Mouse (Mus musculus): ENCODE data around the gene Kalrn.

Gene Kalrn

DNA sequence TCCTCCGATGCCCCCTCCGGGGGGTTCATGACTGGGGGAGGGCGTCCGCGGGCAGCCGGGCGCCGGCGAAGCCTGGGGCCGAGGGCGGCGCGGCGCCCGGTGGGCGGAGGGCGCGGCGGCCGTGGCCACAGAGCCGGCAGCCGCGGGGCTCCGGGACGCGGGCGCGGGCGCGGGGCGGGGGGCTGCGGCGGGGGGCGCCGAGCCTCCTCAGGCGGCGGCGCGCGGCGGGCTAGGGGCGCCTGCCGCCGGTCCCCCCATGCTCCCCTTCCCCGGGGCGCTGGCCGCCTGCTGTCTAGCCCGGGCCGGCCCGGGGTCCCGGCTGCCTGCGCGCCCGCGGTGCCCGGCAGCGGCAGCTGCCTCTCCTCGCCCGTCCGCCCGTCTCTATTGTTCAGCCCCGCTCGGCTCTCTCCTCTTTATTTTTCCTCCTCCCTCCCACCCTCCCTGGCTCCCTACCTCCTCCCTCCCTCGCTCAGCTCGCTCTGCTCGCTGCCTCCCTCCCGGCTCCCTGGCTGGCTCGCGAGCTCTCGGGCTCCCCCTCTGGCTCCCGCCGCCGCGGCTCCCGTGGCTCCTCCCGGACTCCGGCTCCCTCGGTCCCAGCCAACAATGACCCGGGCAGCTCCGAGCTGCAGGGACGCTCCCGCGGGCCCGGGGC is at the start of gene Kalrn:
Gene Kalrn (minus strand): TSS at position 382 of the 652 bp plus-strand sequence.
- DNase-seq (ENCODE audit: low spot score), result peak; percentile 78

DNA sequence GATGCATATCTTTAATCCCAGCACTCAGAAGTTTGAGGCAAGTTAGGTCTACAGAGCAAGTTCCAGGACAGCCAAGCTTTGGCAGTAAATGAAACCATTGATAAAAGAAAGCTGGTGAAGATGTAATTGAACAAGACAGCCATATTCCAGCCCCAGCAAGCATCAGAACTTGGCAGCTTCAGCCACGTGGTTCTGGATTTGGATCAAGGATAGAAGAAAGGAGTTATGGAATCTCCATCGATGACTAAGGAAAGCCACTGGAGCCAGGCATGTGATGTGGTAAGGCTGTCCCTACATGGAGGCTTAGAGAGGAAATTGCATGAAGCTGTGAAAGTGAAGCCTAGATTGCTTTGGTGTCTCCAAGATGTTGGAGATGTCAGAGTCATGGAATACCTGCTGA is 40.7 kb upstream of the Kalrn start:
- no peak for DNase-seq (ENCODE audit: low spot score)

DNA sequence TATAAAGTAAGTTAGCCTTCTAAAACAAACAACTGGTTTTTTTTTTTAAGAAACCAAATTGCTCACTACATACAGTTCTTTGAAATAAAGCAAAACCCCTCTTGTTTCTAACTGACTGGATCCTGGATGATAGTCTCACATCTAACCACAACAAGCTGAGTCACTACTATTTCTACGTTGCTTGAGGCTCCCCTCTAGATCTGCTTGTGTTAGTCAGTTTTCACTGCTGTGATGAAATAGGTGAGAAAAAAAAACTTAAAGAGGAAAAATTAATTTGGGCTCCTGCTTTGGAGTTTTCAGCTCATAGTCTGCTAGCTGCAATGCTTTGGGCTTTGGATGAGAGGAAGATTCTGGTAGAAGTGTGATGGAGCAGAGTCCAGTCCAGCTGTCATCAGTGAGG is 36.8 kb upstream of the Kalrn start:
- no peak for DNase-seq (ENCODE audit: low spot score)

DNA sequence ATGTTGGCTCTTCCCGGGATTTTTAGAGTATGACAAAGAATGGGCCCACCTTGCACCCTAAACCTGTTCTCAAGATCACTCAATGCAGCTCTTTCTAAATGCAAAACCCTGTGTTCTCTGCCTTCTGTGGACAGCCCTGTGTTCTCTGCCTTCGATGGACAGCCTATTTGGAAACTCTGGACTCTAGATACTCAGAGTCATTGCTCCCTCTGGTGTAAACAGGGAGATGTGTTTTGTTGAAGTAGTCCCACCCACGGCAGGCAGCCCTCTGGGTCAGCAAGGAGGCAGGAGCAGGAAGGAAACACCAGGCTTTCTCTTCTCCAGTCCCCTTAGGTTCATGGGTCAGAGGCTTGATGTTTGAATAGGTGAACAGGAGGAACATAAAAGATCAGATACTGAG is 32.3 kb upstream of the Kalrn start:
- DNase-seq (ENCODE audit: low spot score), result no peak

DNA sequence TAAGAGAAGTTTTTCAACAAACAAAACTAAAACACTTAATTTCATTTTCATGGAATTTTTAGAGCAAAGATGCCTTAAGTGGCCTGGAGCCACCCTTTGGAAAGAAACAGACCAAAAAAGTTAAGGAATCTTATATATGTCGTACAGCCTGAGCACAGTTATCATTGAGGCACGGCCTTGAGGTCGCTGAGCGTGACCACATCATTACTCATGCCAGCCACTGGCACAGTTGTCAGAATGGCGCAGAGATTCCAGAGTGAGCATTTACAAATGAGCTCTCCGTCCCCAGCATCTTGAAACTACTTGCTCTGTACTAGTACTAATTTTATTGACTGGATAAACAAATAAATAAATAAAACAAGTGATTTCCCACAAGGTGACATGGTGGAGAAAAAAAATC is 30.5 kb upstream of the Kalrn start:
- no peak for DNase-seq (ENCODE audit: low spot score)

DNA sequence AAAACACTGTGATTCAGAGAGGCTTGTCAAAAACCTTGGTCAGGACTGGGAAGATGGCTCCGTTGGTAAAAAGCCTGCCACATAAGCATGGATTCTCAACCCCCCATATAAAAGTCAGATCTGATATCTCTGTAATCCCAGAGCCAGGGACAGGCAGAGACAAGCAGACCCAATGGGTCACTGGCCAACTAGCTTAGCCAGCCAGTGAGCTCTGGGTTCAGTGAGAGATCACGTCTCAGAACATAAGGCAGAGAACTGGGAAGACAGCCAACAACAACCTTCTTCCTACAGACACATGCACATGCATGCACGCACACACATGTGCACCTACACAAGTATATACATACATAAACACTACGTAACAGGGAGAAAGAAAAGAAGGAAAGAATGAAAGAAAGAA is 29.7 kb upstream of the Kalrn start:
- DNase-seq (ENCODE audit: low spot score), result no peak

DNA sequence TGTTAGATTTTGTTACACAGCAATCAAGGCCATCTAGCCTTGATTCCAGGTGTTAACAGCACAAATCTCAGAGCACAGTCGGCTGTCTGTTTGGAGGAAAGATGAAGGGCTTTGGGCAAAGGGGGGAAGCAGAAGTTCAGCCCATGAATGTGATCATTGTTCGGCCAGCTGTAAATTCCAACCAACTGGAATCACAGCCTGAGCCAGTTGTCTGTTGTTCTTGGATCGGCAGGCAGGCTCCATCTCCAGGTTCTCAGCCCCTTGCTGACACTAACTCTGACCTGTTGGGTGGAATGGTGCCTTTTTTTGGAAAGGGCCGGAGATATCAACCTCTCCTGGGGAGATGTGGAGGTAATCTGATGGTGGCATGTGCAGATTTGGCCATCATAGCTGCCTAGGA is 28.6 kb upstream of the Kalrn start:
- no peak for DNase-seq (ENCODE audit: low spot score)

DNA sequence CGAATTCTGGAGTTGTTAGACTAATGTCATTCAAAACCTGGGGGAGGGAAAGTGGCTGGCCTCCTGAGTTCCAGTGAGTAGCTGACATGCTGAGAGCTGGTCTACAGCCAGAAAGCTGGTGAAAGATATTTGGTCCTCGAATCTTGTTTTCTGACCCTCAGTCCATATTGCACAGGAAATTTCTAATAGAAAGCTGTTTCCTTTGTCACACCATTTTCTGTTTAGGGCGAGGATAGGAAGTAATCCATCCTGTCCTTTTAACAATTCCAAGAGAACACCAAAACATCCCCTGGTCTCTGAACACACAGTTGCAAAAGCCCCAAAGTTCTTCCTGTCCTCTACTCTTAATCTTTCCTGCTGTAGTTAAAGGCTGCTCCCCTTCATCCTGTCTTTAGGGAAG is 22.0 kb upstream of the Kalrn start:
- no peak for DNase-seq (ENCODE audit: low spot score)

DNA sequence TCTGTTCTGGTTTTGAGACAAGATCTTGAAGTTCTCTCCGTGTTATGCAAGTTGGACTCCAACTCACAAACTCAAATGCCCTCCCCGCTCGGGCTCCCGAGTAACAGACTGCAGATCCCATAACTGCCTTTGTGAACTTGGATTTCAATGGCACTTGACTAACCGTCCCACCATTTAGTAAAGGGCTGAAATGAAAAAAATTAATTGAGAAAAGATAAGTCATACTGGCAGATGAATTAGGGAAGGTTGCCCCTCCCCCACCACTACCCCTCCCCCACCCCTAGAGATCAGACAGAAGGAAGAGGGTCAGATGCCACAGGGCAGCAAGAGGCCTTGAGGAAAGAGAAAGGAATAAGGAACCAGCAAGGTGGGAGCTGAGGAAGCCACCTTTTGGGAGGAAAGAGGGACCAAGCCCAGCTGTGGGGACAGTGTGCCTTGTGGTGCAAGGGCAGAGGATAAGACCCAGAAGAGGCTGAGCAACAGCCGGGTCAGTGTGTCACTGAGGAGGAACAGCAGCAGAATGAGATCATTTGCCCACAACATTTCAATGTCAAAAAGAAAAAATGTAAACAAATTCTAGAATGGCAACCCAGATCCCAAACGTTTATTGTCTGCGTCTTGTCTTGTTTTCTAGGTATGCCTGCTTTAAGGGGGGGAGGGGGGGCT is 21.4 kb upstream of the Kalrn start:
- no peak for DNase-seq (ENCODE audit: low spot score)

DNA sequence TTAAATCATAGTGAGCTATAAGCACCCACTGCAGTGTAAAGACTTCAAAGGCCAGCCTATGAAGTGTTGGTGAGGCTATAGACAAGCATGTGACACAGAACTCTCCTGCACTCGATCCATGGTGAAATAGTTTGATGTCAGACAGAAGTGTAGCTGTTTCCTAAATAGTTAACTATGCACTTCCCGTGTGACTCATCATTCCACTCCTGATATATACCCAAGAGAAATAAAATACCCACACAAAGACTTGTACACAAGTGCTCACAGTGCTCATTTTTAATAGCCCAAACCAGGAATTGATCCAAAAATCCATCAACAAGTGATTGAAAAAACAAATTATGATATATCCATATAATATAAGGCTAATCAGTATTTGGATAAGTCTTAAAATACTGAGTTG is 19.4 kb upstream of the Kalrn start:
- DNase-seq (ENCODE audit: low spot score), result no peak

DNA sequence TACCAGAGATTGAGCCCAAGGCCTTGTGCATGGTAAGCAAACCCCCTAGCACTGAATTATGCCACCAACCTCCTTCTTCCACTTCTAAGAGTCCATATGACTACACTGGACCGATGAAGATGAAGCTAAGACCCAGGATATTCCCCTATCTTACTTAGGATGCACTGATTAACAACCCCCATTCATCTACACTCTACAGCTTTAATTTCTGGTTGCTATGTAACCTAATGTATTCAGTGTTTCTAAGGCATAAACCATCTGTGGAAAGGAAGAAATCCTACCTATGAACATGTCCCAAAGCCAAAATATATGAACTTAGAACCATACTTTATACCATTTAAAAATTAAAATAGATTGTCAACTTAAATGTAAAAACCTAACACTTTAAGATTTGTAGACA is 18.6 kb upstream of the Kalrn start:
- no peak for DNase-seq (ENCODE audit: low spot score)

DNA sequence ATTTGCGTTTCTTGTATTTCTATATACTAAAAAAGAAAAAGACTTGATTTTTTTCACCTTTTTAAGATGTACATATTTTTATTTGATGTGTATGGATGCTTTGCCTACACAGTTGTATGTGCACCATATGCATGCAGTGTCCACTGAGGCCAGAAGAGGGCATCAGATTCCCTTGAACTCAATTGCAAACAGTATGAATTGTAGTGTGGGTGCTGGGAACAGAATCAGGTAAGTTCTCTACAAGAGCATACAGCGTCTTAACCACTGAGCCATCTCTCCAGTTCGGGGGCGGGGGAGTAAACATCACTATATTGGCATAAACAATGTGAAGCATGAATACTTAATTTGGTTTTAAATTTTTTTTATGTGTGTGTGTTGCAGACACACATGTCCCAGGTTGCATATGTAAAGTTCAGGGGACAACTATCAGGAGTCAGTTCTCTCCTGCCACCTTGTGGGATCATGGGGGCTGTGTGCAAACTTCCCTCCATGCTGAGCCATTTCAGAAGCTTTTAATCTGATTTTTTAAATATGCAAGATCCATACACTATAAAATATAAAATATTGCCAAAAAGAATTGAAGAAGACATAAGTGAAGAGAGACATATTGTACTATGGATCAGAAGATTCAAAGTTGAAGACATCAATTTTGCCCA is 6.5 kb upstream of the Kalrn start:
- DNase-seq (ENCODE audit: low spot score), result no peak

DNA sequence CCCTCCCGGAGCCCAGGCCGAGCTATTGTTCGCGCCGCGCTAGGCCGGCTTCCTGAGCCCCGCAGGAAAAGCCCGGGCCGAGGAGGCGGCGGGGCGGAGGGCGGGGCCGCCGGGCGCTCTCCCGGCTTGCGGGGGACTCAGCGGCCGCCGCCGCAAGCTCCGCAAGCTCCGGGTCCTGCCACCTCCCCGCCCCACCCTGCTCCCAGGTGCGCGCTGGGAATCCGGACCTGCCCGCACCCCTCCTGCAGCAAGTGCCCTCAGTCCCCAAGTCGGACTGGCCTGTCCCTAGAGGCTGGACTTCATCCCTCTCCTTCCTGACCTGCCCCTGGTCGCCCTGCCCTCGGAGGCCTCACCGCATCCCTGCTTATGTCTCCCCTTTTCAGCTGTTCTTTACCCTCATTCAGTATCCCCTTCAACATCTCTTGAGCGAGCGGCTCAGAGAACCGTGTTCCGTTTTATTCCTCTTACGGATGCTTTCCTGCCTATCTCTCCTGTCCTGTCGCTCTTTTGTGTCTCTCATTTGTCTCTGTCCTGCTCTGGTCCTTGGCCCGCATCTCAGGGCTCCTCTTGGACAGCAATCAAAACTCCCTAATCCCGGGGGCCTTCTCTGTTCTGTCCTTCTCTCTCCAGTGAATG is 642 bp upstream of the Kalrn start:
- no peak for DNase-seq (ENCODE audit: low spot score)

DNA sequence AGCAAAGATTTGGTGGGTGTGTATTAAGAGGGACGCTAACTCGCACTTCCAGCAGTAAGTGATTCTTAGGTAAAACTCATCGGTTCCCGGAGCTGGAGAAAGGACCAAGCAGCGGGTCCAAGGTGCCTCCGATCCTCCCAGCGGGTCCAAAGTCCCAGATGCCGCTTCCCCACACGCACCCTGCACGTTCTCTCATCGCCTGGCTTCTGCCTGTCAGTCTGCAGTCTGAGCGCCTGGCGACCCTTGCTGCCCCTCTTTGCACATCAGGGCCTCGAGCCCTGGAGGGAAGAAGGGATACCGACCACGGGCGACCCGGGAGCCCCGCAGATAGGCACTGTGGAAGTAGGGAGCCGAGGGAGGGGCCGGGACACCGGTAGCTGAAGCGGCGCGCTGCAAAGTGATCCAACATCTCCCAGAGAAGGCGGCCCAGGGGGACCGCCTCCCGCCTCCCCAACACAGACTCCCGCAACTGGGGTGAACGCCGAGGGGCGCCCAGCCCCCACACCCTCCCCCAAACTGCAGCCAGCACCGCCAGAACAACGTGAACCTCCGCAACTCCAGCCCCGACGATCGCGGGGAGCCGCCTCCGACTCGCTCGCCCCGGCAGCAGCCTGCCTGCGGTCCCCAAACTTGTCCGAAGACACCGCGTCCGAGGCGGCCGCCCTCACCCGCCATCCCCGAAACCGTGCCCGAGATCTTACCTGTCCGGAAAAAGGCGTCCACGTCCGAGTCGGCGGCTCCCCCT is 754 bp downstream of the Kalrn start:
- DNase-seq (ENCODE audit: low spot score), result no peak

DNA sequence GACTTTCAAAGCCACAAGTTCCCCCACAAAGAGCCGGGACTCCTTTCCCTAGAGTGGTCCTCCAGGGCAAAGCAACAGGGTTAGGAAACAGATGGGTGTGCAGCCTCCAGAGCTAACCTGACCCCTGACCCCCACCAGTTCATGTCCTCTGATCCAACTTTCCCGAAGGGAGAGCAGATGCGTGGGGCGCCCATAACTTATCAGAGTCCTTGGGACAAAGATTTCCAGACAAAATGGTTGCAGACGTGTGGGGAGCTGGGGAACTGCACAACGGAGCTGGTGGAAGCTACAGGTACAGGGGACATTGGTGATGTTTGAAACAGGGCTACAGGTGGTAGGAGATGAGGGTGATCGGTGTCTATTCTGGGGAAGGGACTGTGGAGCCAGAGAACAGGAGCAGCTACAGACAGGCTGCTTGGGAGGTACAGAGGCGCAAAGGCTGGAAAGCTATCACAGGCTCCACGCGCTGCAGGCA is 1.4 kb downstream of the Kalrn start:
- DNase-seq (ENCODE audit: low spot score), result no peak

DNA sequence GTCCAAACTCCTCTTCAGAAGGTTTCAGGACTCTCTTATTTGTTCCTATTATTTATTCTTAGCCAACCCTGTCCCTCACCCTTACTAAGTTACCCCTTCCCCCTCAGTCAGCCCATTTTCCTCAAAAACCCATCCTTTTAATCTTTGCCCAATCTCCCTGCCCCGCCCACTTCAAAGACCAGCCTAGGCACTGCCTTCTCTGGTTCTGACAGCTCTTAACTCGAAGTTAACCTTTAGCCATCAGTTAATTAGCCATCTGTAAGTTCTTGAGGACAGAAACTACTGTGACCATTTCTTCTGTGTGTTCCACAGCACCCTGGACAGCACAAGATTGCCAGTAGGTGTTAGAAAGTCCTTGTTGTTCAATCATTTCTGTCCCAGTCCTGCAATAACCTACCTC is 3.4 kb downstream of the Kalrn start:
- DNase-seq (ENCODE audit: low spot score), result no peak

DNA sequence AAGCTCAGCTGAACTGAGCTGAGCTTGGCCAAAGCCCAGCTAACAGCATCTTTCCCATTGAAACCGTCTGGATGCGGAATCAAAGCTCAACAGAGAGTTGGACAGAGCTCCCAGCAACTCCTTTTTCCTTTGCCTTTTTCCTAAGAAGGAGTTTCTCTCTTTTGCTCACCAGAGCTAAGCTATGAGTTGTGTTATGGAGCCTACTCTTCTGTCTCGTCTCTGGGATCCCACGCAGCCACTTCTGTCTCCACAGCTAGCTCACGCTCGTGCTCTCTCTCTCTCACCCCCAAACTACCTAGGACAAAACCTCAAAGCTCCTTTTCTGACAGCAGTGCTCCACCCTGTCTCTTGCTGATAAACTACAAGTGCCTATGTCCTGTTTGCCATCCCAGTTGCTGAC is 4.5 kb downstream of the Kalrn start:
- DNase-seq (ENCODE audit: low spot score), result no peak

DNA sequence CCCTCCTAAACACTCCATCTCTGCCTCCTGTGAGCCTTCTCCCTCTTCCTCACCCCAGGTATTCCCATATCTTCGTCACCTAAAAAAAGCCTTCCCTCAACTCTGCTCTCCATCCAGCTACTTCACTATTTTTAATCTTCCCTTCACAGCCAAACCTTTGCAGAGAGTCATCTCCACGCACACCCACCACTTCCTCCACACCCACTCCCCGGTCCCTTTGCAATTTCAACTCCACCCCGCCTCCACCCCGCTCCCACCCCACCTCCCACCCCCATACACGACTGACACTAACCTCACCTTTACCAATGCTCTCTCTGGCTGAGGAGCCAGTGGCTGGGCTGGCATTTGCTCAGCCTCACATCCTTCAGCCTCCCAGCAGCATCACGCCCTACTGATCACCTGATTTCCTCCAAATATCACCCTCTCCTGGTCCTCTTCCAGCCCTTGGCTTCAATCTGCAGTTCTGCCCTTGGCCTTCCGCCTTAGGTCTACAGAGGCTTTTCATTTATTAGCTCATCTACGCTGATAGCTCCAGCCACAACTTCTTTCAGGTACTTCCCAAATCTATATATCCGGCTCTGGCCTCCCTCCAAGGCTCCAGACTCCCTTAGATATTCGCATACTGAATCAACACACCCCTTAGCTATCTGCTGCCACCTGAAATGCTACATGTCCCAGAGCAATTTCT is 9.6 kb downstream of the Kalrn start:
- no peak for DNase-seq (ENCODE audit: low spot score)

DNA sequence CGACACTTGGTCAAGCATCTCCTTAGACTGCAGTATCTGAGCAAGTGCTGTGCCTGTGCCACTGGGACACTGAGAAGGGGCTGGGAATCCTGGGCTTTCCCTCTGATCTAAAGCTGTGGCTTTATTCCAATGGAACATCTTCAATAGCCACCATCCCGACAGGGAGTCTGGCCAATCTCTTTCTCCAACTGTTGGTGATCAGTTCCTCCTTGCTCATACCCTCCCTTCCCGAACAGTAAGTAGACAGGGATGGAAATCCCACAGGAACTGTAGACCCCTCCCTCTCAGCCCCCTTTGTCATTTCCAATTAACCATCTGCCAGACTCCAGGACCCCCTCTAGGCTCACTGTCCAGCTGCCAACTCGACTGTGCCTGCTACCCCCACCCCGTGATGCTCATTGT is 11.6 kb downstream of the Kalrn start:
- no peak for DNase-seq (ENCODE audit: low spot score)

DNA sequence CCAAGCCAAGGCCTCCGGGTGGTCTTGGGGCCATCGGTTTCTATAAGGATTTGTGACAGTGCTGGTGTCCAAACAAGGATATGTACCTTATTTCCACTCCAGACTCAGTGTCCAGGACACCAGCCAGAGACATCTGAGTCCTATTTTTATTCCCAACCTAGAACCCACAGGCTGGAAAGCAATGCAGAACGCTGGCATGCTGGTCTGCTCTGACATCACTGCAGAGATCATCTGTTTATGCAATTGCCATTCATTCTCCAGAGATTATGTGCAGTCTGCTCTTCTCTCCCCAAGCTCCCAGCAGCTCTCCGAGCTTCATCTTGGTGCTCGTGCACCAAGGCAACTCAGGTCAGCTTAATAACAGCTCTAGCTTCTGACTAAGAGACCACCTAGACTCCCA is 12.5 kb downstream of the Kalrn start:
- no peak for DNase-seq (ENCODE audit: low spot score)

DNA sequence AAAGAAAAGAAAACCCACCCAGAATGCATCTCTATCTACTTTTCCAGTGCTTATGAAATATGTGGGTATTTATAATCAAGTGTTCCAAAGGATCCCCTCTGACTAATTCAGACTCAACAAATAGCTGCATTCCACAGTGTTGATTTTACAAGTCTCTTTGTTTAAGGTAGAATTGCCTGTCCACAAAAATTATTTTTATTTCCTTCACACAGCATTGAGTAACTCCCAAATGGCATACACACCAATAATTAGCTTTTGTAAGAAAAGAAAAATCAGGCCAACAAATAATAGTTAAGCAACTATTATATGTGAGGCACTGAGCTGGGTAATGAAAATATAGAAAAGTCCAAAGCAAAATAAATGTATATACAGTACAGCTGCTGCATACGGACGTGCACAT is 12.9 kb downstream of the Kalrn start:
- no peak for DNase-seq (ENCODE audit: low spot score)

DNA sequence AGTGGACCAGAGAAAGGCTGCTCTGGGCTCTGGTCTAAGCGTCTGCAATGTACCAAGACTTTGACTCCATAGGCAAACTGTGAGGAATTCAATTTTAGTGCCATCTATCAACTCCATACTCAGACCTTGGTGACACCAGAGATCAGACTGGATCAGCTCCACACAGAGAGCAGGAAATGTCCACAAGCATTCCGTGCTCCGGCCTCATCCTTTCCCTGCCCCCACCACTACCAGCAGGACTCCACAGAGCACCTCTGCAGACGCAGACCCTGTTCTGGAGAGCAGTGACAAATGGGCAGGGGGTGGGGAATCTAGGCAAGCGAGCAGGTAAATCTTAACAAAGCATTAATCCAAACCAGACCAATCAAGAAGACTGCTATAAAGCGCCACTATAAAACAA is 15.4 kb downstream of the Kalrn start:
- no peak for DNase-seq (ENCODE audit: low spot score)
